ENCODE assay signal across 7 mouse cellular contexts in genomic region chr11:115975083-115975420, GRCm38 (mm10). TPM values are rescaled to one million over a fixed set of nuclear protein-coding genes. Genes with fewer than 3 reads are reported as not detected.
DNase-seq lines count a peak whose midpoint lies in the region; ATAC-seq and TF ChIP-seq lines count a peak whose summit lies in the region.

No protein-coding gene starts in this region.

- H3K9me3 ChIP-seq in forebrain, embryonic 11.5 days (ENCODE audit: control insufficient read depth, low read length) = no peaks in the 10 kb centered on the region
- H3K9me3 ChIP-seq in limb, embryonic 10.5 days (replicated peaks) = no peaks in the 10 kb centered on the region
- no peaks in the 10 kb centered on the region for H3K9me3 ChIP-seq in neural tube, embryonic 14.5 days (ENCODE audit: control insufficient read depth, low read length)

- 6% methylated on average over 18 of the region's 18 CpGs for WGBS in liver, adult 2 months
- WGBS in forebrain, embryonic 11.5 days = 3% methylated on average over 18 of the region's 18 CpGs
- WGBS in limb, embryonic 10.5 days = 5% methylated on average over 18 of the region's 18 CpGs
- WGBS in neural tube, embryonic 14.5 days = 4% methylated on average over 18 of the region's 18 CpGs

- DNase-seq in liver, adult 2 months (ENCODE audit: extremely low read depth, low read depth, low spot score) = no peak
- no peak for DNase-seq in liver
- DNase-seq in forebrain, embryonic 11.5 days (ENCODE audit: low spot score) = no peak
- DNase-seq in limb, embryonic 10.5 days (ENCODE audit: low spot score) = no peak
- DNase-seq in natural killer cell, adult 2 months (ENCODE audit: low spot score in 2 of 2) = no peak

- no peak for ATAC-seq in forebrain, embryonic 11.5 days (replicated peaks; ENCODE audit: low FRiP score)
- no peak for ATAC-seq in neural tube, embryonic 14.5 days (ENCODE audit: low read depth)
- no peak for ATAC-seq in megakaryocyte-erythroid progenitor cell, adult 5-6 weeks (replicated peaks; ENCODE audit: low FRiP score, low TSS enrichment, poor library complexity, severe bottlenecking)

- TF ChIP-seq POLR2A in liver, adult 2 months (IDR thresholded peaks at IDR 0.05; ENCODE audit: extremely low read depth, insufficient read depth, low read length) = no peak

- peak overlapping the region; percentile 26 for H3K4me3 ChIP-seq in liver, adult 2 months (ENCODE audit: insufficient read depth, low read depth, low read length)
- H3K4me3 ChIP-seq in forebrain, embryonic 11.5 days (ENCODE audit: low read depth, low read length) = peak overlapping the region; percentile 34
- peak overlapping the region; percentile 52 for H3K4me3 ChIP-seq in limb, embryonic 10.5 days
- H3K4me3 ChIP-seq in neural tube, embryonic 14.5 days (ENCODE audit: low read depth, low read length) = peak overlapping the region; percentile 32

- H3K4me2 ChIP-seq in forebrain, embryonic 11.5 days (ENCODE audit: low read depth, low read length, severe bottlenecking) = peak overlapping the region; percentile 64
- peak overlapping the region; percentile 54 for H3K4me2 ChIP-seq in neural tube, embryonic 14.5 days (ENCODE audit: low read depth, low read length)

- no peak overlapping the region for H3K27ac ChIP-seq in liver, adult 2 months (replicated peaks; ENCODE audit: insufficient read depth, low read depth, low read length)
- no peak overlapping the region for H3K27ac ChIP-seq in forebrain, embryonic 11.5 days (ENCODE audit: low read depth, low read length)
- 0 out of 2 replicates have a peak overlapping the region, but pooled peaks have one; percentile 43 for H3K27ac ChIP-seq in limb, embryonic 10.5 days
- no peak overlapping the region for H3K27ac ChIP-seq in neural tube, embryonic 14.5 days (ENCODE audit: low read depth, low read length)

- peaks cover 5% of the 10 kb centered on the region; the same call in 1 of the 2 replicates for H3K27me3 ChIP-seq in liver, adult 2 months (ENCODE audit: control insufficient read depth, insufficient read depth, low read length)
- H3K27me3 ChIP-seq in forebrain, embryonic 11.5 days (ENCODE audit: control insufficient read depth, insufficient read depth, low read length) = peaks cover 26% of the 10 kb centered on the region
- peaks cover 72% of the 10 kb centered on the region for H3K27me3 ChIP-seq in limb, embryonic 10.5 days (ENCODE audit: low read depth, poor library complexity, severe bottlenecking)
- peaks cover 18% of the 10 kb centered on the region for H3K27me3 ChIP-seq in neural tube, embryonic 14.5 days (ENCODE audit: control insufficient read depth, insufficient read depth, low read length)

- H3K36me3 ChIP-seq in liver, adult 2 months (ENCODE audit: control insufficient read depth, insufficient read depth, low read length) = no peaks in the 10 kb centered on the region
- H3K36me3 ChIP-seq in forebrain, embryonic 11.5 days (ENCODE audit: control insufficient read depth, insufficient read depth, low read length) = no peaks in the 10 kb centered on the region
- H3K36me3 ChIP-seq in limb, embryonic 10.5 days = no peaks in the 10 kb centered on the region
- no peaks in the 10 kb centered on the region for H3K36me3 ChIP-seq in neural tube, embryonic 14.5 days (ENCODE audit: control insufficient read depth, insufficient read depth, low read length)

- no peaks in the 10 kb centered on the region for H3K4me1 ChIP-seq in liver, adult 2 months (ENCODE audit: control insufficient read depth, insufficient read depth, low read length)
- peaks cover 3% of the 10 kb centered on the region; the same call in 1 of the 2 replicates for H3K4me1 ChIP-seq in forebrain, embryonic 11.5 days (replicated peaks; ENCODE audit: control insufficient read depth, insufficient read depth, low read length)
- H3K4me1 ChIP-seq in limb, embryonic 10.5 days = peaks cover 12% of the 10 kb centered on the region
- H3K4me1 ChIP-seq in neural tube, embryonic 14.5 days (ENCODE audit: control insufficient read depth, insufficient read depth, low read length) = peaks cover 7% of the 10 kb centered on the region

- H3K79me2 ChIP-seq in liver, adult 2 months (ENCODE audit: control insufficient read depth, insufficient read depth, low read length) = no peaks in the 10 kb centered on the region

- TF ChIP-seq CTCF in liver, adult 2 months (IDR thresholded peaks at IDR 0.05; ENCODE audit: low read depth, low read length) = no peak

- no peak overlapping the region for H3K9ac ChIP-seq in liver, adult 2 months (ENCODE audit: low read depth, low read length)
- peak overlapping the region; percentile 43; the same call in 1 of the 2 replicates for H3K9ac ChIP-seq in forebrain, embryonic 11.5 days (ENCODE audit: low read length)
- peak overlapping the region; percentile 44 for H3K9ac ChIP-seq in neural tube, embryonic 14.5 days (replicated peaks; ENCODE audit: low read depth, low read length)

RNA-seq across cellular contexts. Expression of gene Itgb4, which starts 0.5 kb away (rescaled TPM):
- 0.34 and 0.65 TPM in 2 replicates for total RNA-seq in liver, adult 2 months (2014; rRNA removed)
- 0.18 and 0.25 TPM in 2 replicates for polyA plus RNA-seq in liver, adult 2 months (2012; rRNA removed)
- polyA plus RNA-seq in forebrain, embryonic 11.5 days (2014; fragmentation: Nextera tagmentation; extraction: Ambion mirVana) = 0.57 and 0.72 TPM in 2 replicates
- polyA plus RNA-seq in limb, embryonic 10.5 days (2016; fragmentation: Nextera tagmentation; extraction: Ambion mirVana) = 0.90 and 1.6 TPM in 2 replicates
- polyA plus RNA-seq in neural tube, embryonic 14.5 days (2014; fragmentation: Nextera tagmentation; extraction: Ambion mirVana) = 1.6 and 2.3 TPM in 2 replicates
- 0.07 and 0.37 TPM in 2 replicates for total RNA-seq in megakaryocyte-erythroid progenitor cell, adult 5-6 weeks (2014; fragmentation: Nextera tagmentation)
- 0.65 TPM in 1 of 2 replicates, not detected in the other for total RNA-seq in megakaryocyte-erythroid progenitor cell, adult 5-6 weeks (2017)

RNA-seq across cellular contexts. Expression of gene Galk1, which starts 37.5 kb away (rescaled TPM):
- 49.5 and 53.0 TPM in 2 replicates for total RNA-seq in liver, adult 2 months (2014; rRNA removed)
- polyA plus RNA-seq in liver, adult 2 months (2012; rRNA removed) = 74.7 and 79.6 TPM in 2 replicates
- polyA plus RNA-seq in forebrain, embryonic 11.5 days (2014; fragmentation: Nextera tagmentation; extraction: Ambion mirVana) = 142 and 151 TPM in 2 replicates
- 243 and 283 TPM in 2 replicates for polyA plus RNA-seq in limb, embryonic 10.5 days (2016; fragmentation: Nextera tagmentation; extraction: Ambion mirVana)
- 45.0 and 53.6 TPM in 2 replicates for polyA plus RNA-seq in neural tube, embryonic 14.5 days (2014; fragmentation: Nextera tagmentation; extraction: Ambion mirVana)
- total RNA-seq in megakaryocyte-erythroid progenitor cell, adult 5-6 weeks (2014; fragmentation: Nextera tagmentation) = 31.7 and 35.1 TPM in 2 replicates
- 29.7 and 39.5 TPM in 2 replicates for total RNA-seq in megakaryocyte-erythroid progenitor cell, adult 5-6 weeks (2017)

RNA-seq across cellular contexts. Expression of gene Recql5, which starts 41.8 kb away (rescaled TPM):
- 6.0 and 8.2 TPM in 2 replicates for total RNA-seq in liver, adult 2 months (2014; rRNA removed)
- polyA plus RNA-seq in liver, adult 2 months (2012; rRNA removed) = 10.0 and 12.3 TPM in 2 replicates
- 28.3 and 35.6 TPM in 2 replicates for polyA plus RNA-seq in forebrain, embryonic 11.5 days (2014; fragmentation: Nextera tagmentation; extraction: Ambion mirVana)
- 30.4 and 34.6 TPM in 2 replicates for polyA plus RNA-seq in limb, embryonic 10.5 days (2016; fragmentation: Nextera tagmentation; extraction: Ambion mirVana)
- polyA plus RNA-seq in neural tube, embryonic 14.5 days (2014; fragmentation: Nextera tagmentation; extraction: Ambion mirVana) = 15.3 and 19.9 TPM in 2 replicates
- total RNA-seq in megakaryocyte-erythroid progenitor cell, adult 5-6 weeks (2014; fragmentation: Nextera tagmentation) = 19.7 and 22.7 TPM in 2 replicates
- total RNA-seq in megakaryocyte-erythroid progenitor cell, adult 5-6 weeks (2017) = 17.0 and 21.0 TPM in 2 replicates

RNA-seq across cellular contexts. Expression of gene Sap30bp, which starts 42.0 kb away (rescaled TPM):
- 12.8 and 16.0 TPM in 2 replicates for total RNA-seq in liver, adult 2 months (2014; rRNA removed)
- polyA plus RNA-seq in liver, adult 2 months (2012; rRNA removed) = 11.2 and 12.7 TPM in 2 replicates
- 55.2 and 56.3 TPM in 2 replicates for polyA plus RNA-seq in forebrain, embryonic 11.5 days (2014; fragmentation: Nextera tagmentation; extraction: Ambion mirVana)
- polyA plus RNA-seq in limb, embryonic 10.5 days (2016; fragmentation: Nextera tagmentation; extraction: Ambion mirVana) = 47.9 and 52.2 TPM in 2 replicates
- polyA plus RNA-seq in neural tube, embryonic 14.5 days (2014; fragmentation: Nextera tagmentation; extraction: Ambion mirVana) = 40.1 and 45.5 TPM in 2 replicates
- total RNA-seq in megakaryocyte-erythroid progenitor cell, adult 5-6 weeks (2014; fragmentation: Nextera tagmentation) = 20.8 and 33.2 TPM in 2 replicates
- total RNA-seq in megakaryocyte-erythroid progenitor cell, adult 5-6 weeks (2017) = 251 and 314 TPM in 2 replicates

RNA-seq across cellular contexts. Expression of gene H3f3b, which starts 52.7 kb away (rescaled TPM):
- 116 and 163 TPM in 2 replicates for total RNA-seq in liver, adult 2 months (2014; rRNA removed)
- 56.2 and 59.9 TPM in 2 replicates for polyA plus RNA-seq in liver, adult 2 months (2012; rRNA removed)
- polyA plus RNA-seq in forebrain, embryonic 11.5 days (2014; fragmentation: Nextera tagmentation; extraction: Ambion mirVana) = 1,836 and 1,931 TPM in 2 replicates
- polyA plus RNA-seq in limb, embryonic 10.5 days (2016; fragmentation: Nextera tagmentation; extraction: Ambion mirVana) = 1,754 and 1,985 TPM in 2 replicates
- 1,887 and 2,049 TPM in 2 replicates for polyA plus RNA-seq in neural tube, embryonic 14.5 days (2014; fragmentation: Nextera tagmentation; extraction: Ambion mirVana)
- total RNA-seq in megakaryocyte-erythroid progenitor cell, adult 5-6 weeks (2014; fragmentation: Nextera tagmentation) = 594 and 607 TPM in 2 replicates
- 709 and 905 TPM in 2 replicates for total RNA-seq in megakaryocyte-erythroid progenitor cell, adult 5-6 weeks (2017)
